Mouse (Mus musculus) ES-Bruce4 (cell line): Measurements from ENCODE around the gene Dtx3l.

ENCODE experiments used
- CTCF ChIP-seq: IDR thresholded peaks from one replicate; pipeline ENCODE4 v1.8.1; 2011; ENCODE audit warnings: low read depth, low read length
- EP300 ChIP-seq: IDR thresholded peaks from 2 replicates; pipeline ENCODE4 v1.6.1; 2011; ENCODE audit warnings: low read depth, low read length; ENCODE audit not compliant: insufficient read depth
- POLR2A ChIP-seq: IDR thresholded peaks from one replicate; pipeline ENCODE4 v1.8.1; 2011; ENCODE audit warnings: low read length; ENCODE audit not compliant: insufficient read depth

DNA sequence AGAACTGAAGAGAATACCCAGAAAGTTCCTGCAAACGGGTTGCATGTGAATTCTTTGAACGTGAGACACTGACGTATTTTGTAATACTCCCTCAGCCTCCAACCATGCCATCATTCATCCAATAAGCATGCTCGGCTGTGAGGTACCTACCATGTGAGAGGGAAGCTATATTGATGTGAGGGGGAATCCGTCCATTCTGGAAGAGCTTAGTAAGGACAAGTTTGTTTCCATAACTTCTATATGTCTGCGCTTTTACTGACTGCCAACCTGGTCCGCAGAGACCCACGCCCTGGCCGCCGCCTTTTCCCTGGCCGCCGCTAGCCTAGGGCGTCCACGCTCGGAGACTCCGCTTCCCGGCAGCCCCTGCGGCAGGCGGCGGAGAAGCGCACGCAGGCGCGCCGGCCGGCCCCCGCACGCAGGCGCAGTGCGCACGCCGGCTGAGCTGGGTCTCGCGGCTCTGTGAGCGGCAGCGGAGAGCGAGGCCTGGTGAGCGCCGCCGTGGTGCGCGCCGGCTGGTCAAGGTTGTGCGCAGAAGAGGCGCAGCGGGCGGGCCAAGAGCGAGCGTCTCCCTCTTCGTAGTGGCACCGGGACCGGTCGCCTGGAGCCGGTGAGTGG is 44.1 kb upstream of the Dtx3l start:
- peak; percentile 79 for TF ChIP-seq POLR2A
- no peak for TF ChIP-seq CTCF
- no peak for TF ChIP-seq EP300
